Mouse (Mus musculus) MEL (cell line): ENCODE measurements around the gene Dsp.

Experiments used
- BHLHE40 ChIP-seq: IDR thresholded peaks from 2 replicates; pipeline ENCODE4 v1.6.1; 2012; ENCODE audit warnings: low read depth, mild to moderate bottlenecking, inconsistent platforms, low read length, improper control_type of control experiment, borderline replicate concordance
- CHD2 ChIP-seq: IDR thresholded peaks from 2 replicates; pipeline ENCODE4 v1.6.1; 2011; ENCODE audit warnings: low read length, improper control_type of control experiment
- CTCF ChIP-seq, 3 experiments: IDR thresholded peaks in 2 of 3; conservative IDR thresholded peaks in 1 of 3; 2 replicates each; pipeline ENCODE4 v1.5.1; 2011 to 2012; ENCODE audit warnings: low read length in 3 of 3, low read depth in 2 of 3, mild to moderate bottlenecking in 2 of 3, improper control_type of control experiment in 1 of 3, inconsistent platforms in 1 of 3, mixed read lengths in 1 of 3, moderate library complexity in 1 of 3; ENCODE audit not compliant: control insufficient read depth in 1 of 3, insufficient read depth in 1 of 3, poor library complexity in 1 of 3, severe bottlenecking in 1 of 3
- GATA1 ChIP-seq: IDR thresholded peaks from 2 replicates; pipeline ENCODE4 v1.6.1; 2011; ENCODE audit warnings: low read depth, low read length, improper control_type of control experiment
- MYC ChIP-seq: IDR thresholded peaks from 2 replicates; pipeline ENCODE4 v1.6.1; 2011; ENCODE audit warnings: low read depth, mild to moderate bottlenecking, low read length, improper control_type of control experiment, moderate library complexity
- POLR2A ChIP-seq, 2 experiments: IDR thresholded peaks; 2 replicates each; pipeline ENCODE4 v1.6.1; 2011 to 2012; ENCODE audit warnings: low read length in 2 of 2, mild to moderate bottlenecking in 2 of 2, control low read depth in 1 of 2, improper control_type of control experiment in 1 of 2, low read depth in 1 of 2, moderate library complexity in 1 of 2; ENCODE audit not compliant: control insufficient read depth in 1 of 2, insufficient read depth in 1 of 2, poor library complexity in 1 of 2
- RAD21 ChIP-seq: IDR thresholded peaks from 2 replicates; pipeline ENCODE4 v1.6.1; 2011; ENCODE audit warnings: mild to moderate bottlenecking, low read depth, low read length, improper control_type of control experiment
- SIN3A ChIP-seq: IDR thresholded peaks from 2 replicates; pipeline ENCODE4 v1.6.1; 2012; ENCODE audit warnings: low read length, improper control_type of control experiment, inconsistent platforms
- SMC3 ChIP-seq: IDR thresholded peaks from 2 replicates; pipeline ENCODE4 v1.6.1; 2011; ENCODE audit warnings: low read depth, low read length, improper control_type of control experiment
- USF1 ChIP-seq: IDR thresholded peaks from 2 replicates; pipeline ENCODE4 v1.6.1; 2014; ENCODE audit warnings: low read depth, mild to moderate bottlenecking, inconsistent platforms, low read length, improper control_type of control experiment, moderate library complexity

GRCm38 (mm10) chr13:38104501-38104900 is 46.6 kb upstream of the Dsp start:
- TF ChIP-seq POLR2A (IDR thresholded peaks at IDR 0.05; ENCODE audit: control insufficient read depth in 1 of 2, insufficient read depth in 1 of 2, low read depth in 1 of 2, low read length in 2 of 2, poor library complexity in 1 of 2) (no peak), CTCF (IDR thresholded peaks at IDR 0.05 in 2 of 3, conservative IDR thresholded peaks at IDR 0.05 in 1 of 3; ENCODE audit: control insufficient read depth in 1 of 3, insufficient read depth in 1 of 3, low read depth in 2 of 3, low read length in 3 of 3, poor library complexity in 1 of 3, severe bottlenecking in 1 of 3) (no peak), CHD2 (no peak), RAD21 (no peak), USF1 (no peak), SIN3A (no peak), BHLHE40 (no peak), MYC (no peak), SMC3 (no peak), GATA1 (no peak)
